Mouse (Mus musculus): Measurements from ENCODE around the gene Tspoap1. TPM values are rescaled to one million over a fixed set of nuclear protein-coding genes. Genes with fewer than 3 reads are reported as not detected.

Gene Tspoap1
- polyA plus RNA-seq, 1 experiment from 2014 or later = 19.9 TPM

DNA sequence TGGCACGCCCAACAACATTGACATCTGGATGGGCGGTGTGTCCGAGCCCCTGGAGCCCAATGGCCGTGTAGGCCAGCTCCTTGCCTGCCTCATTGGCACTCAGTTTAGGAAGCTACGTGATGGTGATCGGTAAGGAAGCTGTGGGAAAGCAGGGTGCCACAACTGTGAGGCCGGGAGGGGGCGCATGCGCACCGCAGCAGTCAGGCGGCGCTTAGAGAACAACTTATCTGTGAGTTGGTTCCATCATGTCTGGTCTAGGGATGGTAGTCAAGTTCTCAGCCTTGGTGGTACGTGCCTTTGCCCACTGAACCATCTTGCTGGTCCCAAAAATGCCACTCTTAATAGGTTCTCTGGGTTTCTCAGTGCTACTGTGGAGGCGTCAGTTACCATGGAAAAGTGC is 42.3 kb downstream of the Tspoap1 start:
- Histone ChIP-seq H3K36me3 (ENCODE audit: control insufficient read depth, insufficient read depth, low read length) (no peaks in the 10 kb centered on the region), H3K4me3 (ENCODE audit: low read depth, low read length) (no peak overlapping the region), H3K27ac (ENCODE audit: low read depth, low read length) (no peak overlapping the region), H3K4me1 (replicated peaks; ENCODE audit: control insufficient read depth, insufficient read depth, low read length) (no peaks in the 10 kb centered on the region), H3K4me2 (ENCODE audit: low read depth, low read length, severe bottlenecking) (no peak overlapping the region), H3K27me3 (ENCODE audit: control insufficient read depth, insufficient read depth, low read length) (no peaks in the 10 kb centered on the region), H3K9ac (ENCODE audit: low read length) (no peak overlapping the region), H3K9me3 (ENCODE audit: control insufficient read depth, low read length) (no peaks in the 10 kb centered on the region)
- no peak for ATAC-seq (replicated peaks; ENCODE audit: low FRiP score)
- WGBS = 44% methylated on average over 14 of the region's 14 CpGs
- peak; percentile 68 for DNase-seq (ENCODE audit: low spot score)

DNA sequence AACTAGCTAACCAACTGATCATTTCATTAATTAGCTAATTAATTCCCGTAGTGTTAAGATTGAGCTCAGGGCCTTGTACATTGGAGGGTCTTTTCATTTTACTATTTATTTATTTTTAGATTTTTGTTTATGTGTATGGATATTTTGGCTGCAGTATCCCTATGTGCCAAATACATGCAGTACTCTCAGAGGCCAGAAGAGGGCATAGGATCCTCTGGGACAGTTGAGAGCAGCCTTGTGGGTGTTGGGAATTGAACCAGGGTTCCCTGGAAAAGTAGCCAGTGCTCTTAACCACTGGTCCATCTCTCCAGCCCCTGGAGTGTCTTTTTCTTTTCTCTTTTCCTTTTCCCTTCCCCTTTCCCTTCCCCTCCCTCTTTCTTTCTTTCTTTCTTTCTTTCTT is 45.1 kb downstream of the Tspoap1 start:
- no peaks in the 10 kb centered on the region for H3K36me3 ChIP-seq (ENCODE audit: control insufficient read depth, insufficient read depth, low read length)
- H3K9ac ChIP-seq (ENCODE audit: low read length) = no peak overlapping the region
- H3K4me1 ChIP-seq (replicated peaks; ENCODE audit: control insufficient read depth, insufficient read depth, low read length) = no peaks in the 10 kb centered on the region
- no peak overlapping the region for H3K27ac ChIP-seq (ENCODE audit: low read depth, low read length)
- no peaks in the 10 kb centered on the region for H3K27me3 ChIP-seq (ENCODE audit: control insufficient read depth, insufficient read depth, low read length)
- H3K4me3 ChIP-seq (ENCODE audit: low read depth, low read length) = no peak overlapping the region
- no peaks in the 10 kb centered on the region for H3K9me3 ChIP-seq (ENCODE audit: control insufficient read depth, low read length)
- H3K4me2 ChIP-seq (ENCODE audit: low read depth, low read length, severe bottlenecking) = no peak overlapping the region
- ATAC-seq (replicated peaks; ENCODE audit: low FRiP score) (no peak), DNase-seq (ENCODE audit: low spot score) (no peak)
- 53% methylated on average over 1 of the region's 1 CpGs for WGBS

DNA sequence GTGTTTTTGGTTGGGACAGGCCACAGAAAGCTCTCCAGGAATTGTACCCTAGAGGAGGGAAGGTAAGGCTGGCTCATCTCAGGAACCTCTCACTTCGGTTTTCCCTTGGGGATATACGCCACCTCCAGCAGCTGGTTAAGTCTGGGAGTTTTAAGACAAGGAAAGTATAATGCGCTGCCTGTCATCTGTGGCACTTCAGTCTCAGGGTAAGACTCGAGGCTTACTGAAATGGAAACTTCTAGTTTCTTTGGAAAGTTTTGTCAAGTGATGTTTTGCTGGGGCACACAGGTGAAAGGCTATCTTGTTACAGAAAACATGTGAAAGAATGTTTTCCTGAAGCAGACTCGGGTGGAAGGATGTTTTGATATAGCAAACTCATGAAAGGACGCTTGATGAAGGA is 47.1 kb downstream of the Tspoap1 start:
- Histone ChIP-seq H3K4me3 (ENCODE audit: low read depth, low read length) (no peak overlapping the region), H3K36me3 (ENCODE audit: control insufficient read depth, insufficient read depth, low read length) (no peaks in the 10 kb centered on the region), H3K9me3 (ENCODE audit: control insufficient read depth, low read length) (no peaks in the 10 kb centered on the region), H3K27ac (ENCODE audit: low read depth, low read length) (no peak overlapping the region), H3K4me2 (ENCODE audit: low read depth, low read length, severe bottlenecking) (no peak overlapping the region), H3K4me1 (replicated peaks; ENCODE audit: control insufficient read depth, insufficient read depth, low read length) (no peaks in the 10 kb centered on the region), H3K9ac (ENCODE audit: low read length) (no peak overlapping the region), H3K27me3 (ENCODE audit: control insufficient read depth, insufficient read depth, low read length) (no peaks in the 10 kb centered on the region)
- ATAC-seq (replicated peaks; ENCODE audit: low FRiP score) (no peak), DNase-seq (ENCODE audit: low spot score) (no peak)
- 83% methylated on average over 6 of the region's 6 CpGs for WGBS

DNA sequence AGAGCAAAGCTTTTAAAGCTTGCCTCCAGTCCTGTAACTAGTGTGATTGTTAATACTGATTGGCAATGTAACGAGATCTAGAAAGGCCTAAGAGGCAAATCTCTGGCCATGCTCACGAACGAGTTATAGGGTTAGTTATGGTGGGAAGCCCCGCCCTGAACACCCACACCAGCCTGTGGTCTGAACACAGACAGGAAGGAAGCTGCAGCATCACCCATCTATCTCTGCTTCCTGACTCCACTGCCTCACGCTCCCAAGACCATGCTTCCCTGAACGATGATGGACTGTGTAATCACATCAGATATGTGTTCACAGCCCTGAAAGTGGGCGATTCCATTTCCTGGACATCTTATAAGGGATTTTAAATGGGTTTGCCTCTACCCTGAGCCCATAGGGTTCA is 47.9 kb downstream of the Tspoap1 start:
- no peaks in the 10 kb centered on the region for H3K27me3 ChIP-seq (ENCODE audit: control insufficient read depth, insufficient read depth, low read length)
- WGBS = 90% methylated on average over 7 of the region's 7 CpGs
- DNase-seq (ENCODE audit: low spot score) (no peak), ATAC-seq (replicated peaks; ENCODE audit: low FRiP score) (no peak)
- H3K36me3 ChIP-seq (ENCODE audit: control insufficient read depth, insufficient read depth, low read length) = no peaks in the 10 kb centered on the region
- H3K9ac ChIP-seq (ENCODE audit: low read length) = no peak overlapping the region
- no peaks in the 10 kb centered on the region for H3K9me3 ChIP-seq (ENCODE audit: control insufficient read depth, low read length)
- no peak overlapping the region for H3K27ac ChIP-seq (ENCODE audit: low read depth, low read length)
- no peaks in the 10 kb centered on the region for H3K4me1 ChIP-seq (replicated peaks; ENCODE audit: control insufficient read depth, insufficient read depth, low read length)
- H3K4me2 ChIP-seq (ENCODE audit: low read depth, low read length, severe bottlenecking) = no peak overlapping the region
- H3K4me3 ChIP-seq (ENCODE audit: low read depth, low read length) = no peak overlapping the region

DNA sequence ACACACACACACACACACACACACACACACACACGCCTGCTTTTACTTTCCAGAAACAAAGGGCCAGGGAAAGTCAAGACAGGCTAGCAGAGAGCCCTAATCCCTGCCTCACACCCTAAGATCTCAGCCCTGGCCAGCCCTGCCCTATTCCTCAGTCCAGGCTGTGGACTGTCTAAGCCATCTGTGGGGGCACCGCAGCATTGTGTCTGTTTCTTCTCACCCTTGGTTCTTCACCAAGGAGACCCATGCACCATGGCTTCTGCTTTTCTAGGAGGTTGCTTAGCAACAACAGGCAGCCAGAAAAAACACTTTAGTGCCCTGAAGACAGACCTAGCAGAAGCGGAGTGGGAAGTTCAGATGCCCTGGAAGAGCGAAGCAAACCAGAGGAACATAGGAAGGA is 51.1 kb downstream of the Tspoap1 start:
- Histone ChIP-seq H3K4me3 (ENCODE audit: low read depth, low read length) (no peak overlapping the region), H3K4me2 (ENCODE audit: low read depth, low read length, severe bottlenecking) (no peak overlapping the region), H3K27me3 (ENCODE audit: control insufficient read depth, insufficient read depth, low read length) (no peaks in the 10 kb centered on the region), H3K9ac (ENCODE audit: low read length) (no peak overlapping the region), H3K4me1 (replicated peaks; ENCODE audit: control insufficient read depth, insufficient read depth, low read length) (no peaks in the 10 kb centered on the region), H3K36me3 (ENCODE audit: control insufficient read depth, insufficient read depth, low read length) (no peaks in the 10 kb centered on the region), H3K9me3 (ENCODE audit: control insufficient read depth, low read length) (no peaks in the 10 kb centered on the region), H3K27ac (ENCODE audit: low read depth, low read length) (no peak overlapping the region)
- 75% methylated on average over 4 of the region's 4 CpGs for WGBS
- no peak for ATAC-seq (replicated peaks; ENCODE audit: low FRiP score)
- DNase-seq (ENCODE audit: low spot score) = no peak

DNA sequence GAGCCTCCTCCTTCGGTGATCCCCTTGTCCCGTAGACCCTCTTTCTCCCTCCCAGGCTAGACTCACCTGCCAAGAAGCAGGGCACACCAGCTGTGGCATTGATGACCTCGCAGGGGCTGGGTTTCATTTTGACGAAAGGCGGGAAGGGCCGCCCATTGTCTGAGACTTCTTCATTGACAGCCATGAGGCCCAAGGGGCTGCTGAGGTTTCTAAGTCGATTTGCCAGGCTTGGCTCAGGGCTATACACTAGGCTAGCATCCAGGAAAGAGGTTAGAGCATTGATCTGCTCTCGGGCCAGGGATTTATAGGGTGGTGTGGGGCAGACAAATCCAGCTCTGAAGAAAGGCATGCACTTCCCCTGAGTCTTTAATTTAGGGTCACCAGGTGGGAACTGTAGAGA is 54.5 kb downstream of the Tspoap1 start:
- WGBS = 76% methylated on average over 8 of the region's 8 CpGs
- no peak for ATAC-seq (replicated peaks; ENCODE audit: low FRiP score)
- no peak overlapping the region for H3K9ac ChIP-seq (ENCODE audit: low read length)

DNA sequence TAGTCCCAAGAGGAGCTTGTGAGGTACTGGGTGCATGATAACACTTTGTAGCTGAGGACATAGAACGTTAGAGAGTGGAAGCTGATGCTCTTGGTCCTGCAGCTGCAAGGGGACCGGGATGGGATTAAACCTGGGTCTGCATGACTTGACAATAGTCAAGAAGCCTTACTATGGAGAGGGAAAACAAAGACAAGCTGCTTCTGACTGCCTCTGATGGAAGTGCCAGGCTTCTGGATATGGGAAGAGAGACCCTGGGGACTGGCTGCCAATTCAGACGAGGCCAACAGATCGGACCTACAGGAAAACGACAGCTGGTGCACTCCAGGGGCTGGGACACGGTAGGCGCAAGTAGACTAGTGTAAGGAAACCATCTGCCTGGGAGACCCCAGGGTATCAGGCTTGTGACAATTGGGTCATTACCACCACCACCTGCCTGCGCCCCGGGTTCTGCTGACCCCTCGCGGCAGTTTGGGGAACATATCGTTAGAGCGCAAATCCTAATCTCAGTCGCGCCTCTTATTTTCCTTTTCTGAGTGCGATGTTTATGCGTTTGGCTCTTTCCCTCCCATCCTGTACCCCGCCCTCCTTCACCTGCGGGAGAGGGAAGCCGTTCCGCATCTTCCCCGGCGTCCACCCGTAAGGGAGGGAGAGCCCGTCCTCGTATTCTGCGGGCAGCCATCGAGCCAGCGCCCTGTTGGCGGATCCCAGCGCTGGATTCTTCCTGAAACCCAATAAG is 56.5 kb downstream of the Tspoap1 start:
- H3K27ac ChIP-seq (ENCODE audit: low read depth, low read length) = 0 out of 2 replicates have a peak overlapping the region, but pooled peaks have one; percentile 25
- H3K9ac ChIP-seq (ENCODE audit: low read length) = peak overlapping the region; percentile 52; the same call in 1 of the 2 replicates
- 2% methylated on average over 31 of the region's 31 CpGs for WGBS
- H3K4me1 ChIP-seq (replicated peaks; ENCODE audit: control insufficient read depth, insufficient read depth, low read length) = peaks cover 3% of the 10 kb centered on the region; the same call in 1 of the 2 replicates
- H3K9me3 ChIP-seq (ENCODE audit: control insufficient read depth, low read length) = no peaks in the 10 kb centered on the region
- H3K36me3 ChIP-seq (ENCODE audit: control insufficient read depth, insufficient read depth, low read length) = no peaks in the 10 kb centered on the region
- no peaks in the 10 kb centered on the region; the same call in 1 of the 2 replicates for H3K27me3 ChIP-seq (ENCODE audit: control insufficient read depth, insufficient read depth, low read length)
- H3K4me2 ChIP-seq (ENCODE audit: low read depth, low read length, severe bottlenecking) = peak overlapping the region; percentile 79
- peak; percentile 74 for ATAC-seq (replicated peaks; ENCODE audit: low FRiP score)
- peak overlapping the region; percentile 36 for H3K4me3 ChIP-seq (ENCODE audit: low read depth, low read length)
- DNase-seq (ENCODE audit: low spot score) = peak; percentile 81

More for the DNA sequence above, 54.5 kb downstream of the Tspoap1 start:
- no peaks in the 10 kb centered on the region; the same call in 1 of the 2 replicates for H3K27me3 ChIP-seq (ENCODE audit: control insufficient read depth, insufficient read depth, low read length)
- H3K36me3 ChIP-seq (ENCODE audit: control insufficient read depth, insufficient read depth, low read length) = no peaks in the 10 kb centered on the region
- no peaks in the 10 kb centered on the region for H3K9me3 ChIP-seq (ENCODE audit: control insufficient read depth, low read length)
- H3K4me2 ChIP-seq (ENCODE audit: low read depth, low read length, severe bottlenecking) = no peak overlapping the region
- peaks cover 3% of the 10 kb centered on the region; the same call in 1 of the 2 replicates for H3K4me1 ChIP-seq (replicated peaks; ENCODE audit: control insufficient read depth, insufficient read depth, low read length)
- no peak overlapping the region for H3K27ac ChIP-seq (ENCODE audit: low read depth, low read length)
- no peak overlapping the region for H3K4me3 ChIP-seq (ENCODE audit: low read depth, low read length)
- DNase-seq (ENCODE audit: low spot score) = no peak

DNA sequence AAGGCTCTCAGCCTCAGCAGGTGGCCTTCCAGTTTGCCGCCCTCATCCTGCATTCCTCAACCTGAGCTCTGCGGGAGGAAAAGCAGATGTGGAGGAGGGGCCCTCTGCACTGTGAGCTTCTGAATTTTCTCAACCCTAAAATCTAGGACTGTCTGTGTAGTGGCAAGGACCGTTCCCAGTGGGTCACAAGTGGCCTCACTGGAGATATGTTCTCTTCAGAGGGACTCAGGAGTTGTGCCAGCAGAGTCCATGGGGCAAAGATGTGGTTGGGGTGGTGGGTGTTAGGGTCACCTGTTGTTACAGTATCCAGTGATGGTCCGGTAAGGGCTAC is 57.1 kb downstream of the Tspoap1 start:
- peaks cover 3% of the 10 kb centered on the region; the same call in 1 of the 2 replicates for H3K4me1 ChIP-seq (replicated peaks; ENCODE audit: control insufficient read depth, insufficient read depth, low read length)
- 35% methylated on average over 4 of the region's 4 CpGs for WGBS
- no peaks in the 10 kb centered on the region for H3K36me3 ChIP-seq (ENCODE audit: control insufficient read depth, insufficient read depth, low read length)
- DNase-seq (ENCODE audit: low spot score) (no peak), ATAC-seq (replicated peaks; ENCODE audit: low FRiP score) (no peak)
- H3K9me3 ChIP-seq (ENCODE audit: control insufficient read depth, low read length) = no peaks in the 10 kb centered on the region
- no peak overlapping the region for H3K27ac ChIP-seq (ENCODE audit: low read depth, low read length)
- H3K4me3 ChIP-seq (ENCODE audit: low read depth, low read length) = peak overlapping the region; percentile 36
- H3K9ac ChIP-seq (ENCODE audit: low read length) = peak overlapping the region; percentile 52; the same call in 1 of the 2 replicates
- H3K27me3 ChIP-seq (ENCODE audit: control insufficient read depth, insufficient read depth, low read length) = no peaks in the 10 kb centered on the region; the same call in 1 of the 2 replicates
- peak overlapping the region; percentile 79 for H3K4me2 ChIP-seq (ENCODE audit: low read depth, low read length, severe bottlenecking)

DNA sequence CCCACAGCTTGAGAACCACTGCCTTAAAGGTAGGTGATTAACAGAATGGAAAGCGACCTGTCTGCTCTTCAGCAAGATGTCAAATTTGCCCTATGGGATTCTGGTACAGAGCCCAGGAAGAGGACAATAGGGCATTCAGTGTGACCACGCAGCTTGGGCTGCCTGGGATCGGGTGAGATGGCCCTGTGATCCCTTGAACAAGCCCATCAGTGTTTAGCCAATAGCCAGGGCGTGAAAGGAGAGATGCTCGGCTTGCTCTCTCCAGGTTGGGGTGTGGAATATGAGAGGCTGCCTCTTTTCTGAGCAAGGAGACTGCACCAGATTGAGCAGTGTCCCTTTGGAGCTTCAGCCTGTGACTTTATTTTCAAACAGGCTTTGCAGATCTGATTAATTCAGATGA is 61.2 kb downstream of the Tspoap1 start:
- ATAC-seq (replicated peaks; ENCODE audit: low FRiP score) (no peak), DNase-seq (ENCODE audit: low spot score) (no peak)
- Histone ChIP-seq H3K4me2 (ENCODE audit: low read depth, low read length, severe bottlenecking) (no peak overlapping the region), H3K4me3 (ENCODE audit: low read depth, low read length) (no peak overlapping the region), H3K9ac (ENCODE audit: low read length) (no peak overlapping the region), H3K9me3 (ENCODE audit: control insufficient read depth, low read length) (no peaks in the 10 kb centered on the region), H3K4me1 (replicated peaks; ENCODE audit: control insufficient read depth, insufficient read depth, low read length) (peaks cover 3% of the 10 kb centered on the region; the same call in 1 of the 2 replicates), H3K27ac (ENCODE audit: low read depth, low read length) (no peak overlapping the region), H3K36me3 (ENCODE audit: control insufficient read depth, insufficient read depth, low read length) (no peaks in the 10 kb centered on the region), H3K27me3 (ENCODE audit: control insufficient read depth, insufficient read depth, low read length) (no peaks in the 10 kb centered on the region; the same call in 1 of the 2 replicates)
- WGBS = 38% methylated on average over 5 of the region's 5 CpGs
